Mouse (Mus musculus) intestine, embryonic 14.5 days (tissue): Measurements from ENCODE around the gene Pax3. TPM values are rescaled to one million over a fixed set of nuclear protein-coding genes. Genes with fewer than 3 reads are reported as not detected.

Source experiments
- ATAC-seq: fragments of 200-750 bp; cut with Nextera tagmentation; replicated peaks from 2 replicates; pipeline ENCODE4 v1.8.0; 2017; ENCODE audit warnings: low read depth, moderate number of reproducible peaks, moderate TSS enrichment, moderate library complexity; ENCODE audit not compliant: low FRiP score, low TSS enrichment
- DNase-seq: peaks from one replicate; pipeline ENCODE4 v3.0.0-alpha.2; 2018; ENCODE audit warnings: low spot score
- H3K27ac ChIP-seq: fragments of 300-500 bp; sonication (generic); 2 replicates; pipeline ENCODE4 v1.5.1; 2014; ENCODE audit warnings: low read depth, mild to moderate bottlenecking, control low read depth
- H3K27me3 ChIP-seq: fragments of 300-500 bp; sonication (generic); replicated peaks from 2 replicates; pipeline ENCODE4 v1.6.1; 2014; ENCODE audit warnings: low read length, control low read depth; ENCODE audit not compliant: control insufficient read depth, insufficient read depth
- H3K36me3 ChIP-seq: fragments of 300-500 bp; sonication (generic); 2 replicates; pipeline ENCODE4 v1.6.1; 2014; ENCODE audit warnings: low read length, control low read depth; ENCODE audit not compliant: control insufficient read depth, insufficient read depth
- H3K4me1 ChIP-seq: fragments of 300-500 bp; sonication (generic); replicated peaks from 2 replicates; pipeline ENCODE4 v1.6.1; 2014; ENCODE audit warnings: low read length, control low read depth, mixed read lengths; ENCODE audit not compliant: control insufficient read depth, insufficient read depth
- H3K4me2 ChIP-seq: fragments of 300-500 bp; sonication (generic); 2 replicates; pipeline ENCODE4 v1.6.1; 2014; ENCODE audit warnings: low read length
- H3K4me3 ChIP-seq: fragments of 300-500 bp; sonication (generic); 2 replicates; pipeline ENCODE4 v1.5.1; 2014; ENCODE audit warnings: low read depth, low read length, control low read depth, mixed read lengths
- H3K9ac ChIP-seq: fragments of 300-500 bp; sonication (generic); 2 replicates; pipeline ENCODE4 v1.6.1; 2014; ENCODE audit warnings: mild to moderate bottlenecking, low read length
- H3K9me3 ChIP-seq: fragments of 300-500 bp; sonication (generic); 2 replicates; pipeline ENCODE4 v1.6.1; 2016; ENCODE audit warnings: low read length, control low read depth; ENCODE audit not compliant: control insufficient read depth
- WGBS: fragments of 180-500 bp; shearing (Covaris S2); extraction: QIAGEN DNeasy Blood & Tissue Kit; methylation state at CpG from one replicate; pipeline ENCODE4 v1.1.7; 2014; 5-methylcytosine and 5-hydroxymethylcytosine counted together
- polyA plus RNA-seq: library from polyadenylated mRNA; unstranded; fragments of >200 nt; fragmentation: Nextera tagmentation; extraction: Ambion mirVana; gene quantifications from 2 replicates; pipeline ENCODE4 v1.2.1, GENCODE M21; 2014

Gene Pax3
- polyA plus RNA-seq, 1 experiment from 2014 or later, result not detected

GRCm38 (mm10) chr1:78110311-78110710, 86.6 kb downstream of the Pax3 start:
- no peaks in the 10 kb centered on the region for H3K36me3 ChIP-seq
- no peak overlapping the region for H3K27ac ChIP-seq
- H3K27me3 ChIP-seq, result no peaks in the 10 kb centered on the region
- H3K9me3 ChIP-seq, result no peaks in the 10 kb centered on the region
- H3K9ac ChIP-seq, result no peak overlapping the region
- 18% methylated on average over 6 of the region's 6 CpGs for WGBS
- H3K4me3 ChIP-seq, result no peak overlapping the region
- ATAC-seq (no peak), DNase-seq (no peak)
- no peak overlapping the region for H3K4me2 ChIP-seq
- no peaks in the 10 kb centered on the region for H3K4me1 ChIP-seq

GRCm38 (mm10) chr1:78103511-78103910, 93.4 kb downstream of the Pax3 start:
- no peak for DNase-seq
- H3K36me3 ChIP-seq, result no peaks in the 10 kb centered on the region
- no peak overlapping the region for H3K27ac ChIP-seq
- H3K27me3 ChIP-seq, result 0 out of 2 replicates have a peak, but pooled peaks cover under 1% of the 10 kb centered on the region
- no peak overlapping the region for H3K9ac ChIP-seq
- no peaks in the 10 kb centered on the region for H3K9me3 ChIP-seq
- H3K4me1 ChIP-seq, result no peaks in the 10 kb centered on the region
- WGBS, result 59% methylated on average over 7 of the region's 7 CpGs
- no peak for ATAC-seq
- H3K4me3 ChIP-seq, result no peak overlapping the region
- no peak overlapping the region for H3K4me2 ChIP-seq

- DNase-seq (no peak), ATAC-seq (no peak)
- no peak overlapping the region for H3K9ac ChIP-seq
- H3K4me3 ChIP-seq, result no peak overlapping the region
- WGBS, result 80% methylated on average over 4 of the region's 4 CpGs
- H3K9me3 ChIP-seq, result no peaks in the 10 kb centered on the region
- no peaks in the 10 kb centered on the region for H3K4me1 ChIP-seq
- no peaks in the 10 kb centered on the region for H3K36me3 ChIP-seq
- H3K4me2 ChIP-seq, result no peak overlapping the region
- H3K27ac ChIP-seq, result no peak overlapping the region
- 0 out of 2 replicates have a peak, but pooled peaks cover 2% of the 10 kb centered on the region for H3K27me3 ChIP-seq
These were observed 103.3 kb downstream of the Pax3 start for GRCm38 (mm10) chr1:78093619-78094018.

- no peak for ATAC-seq
- Histone ChIP-seq H3K36me3 (no peaks in the 10 kb centered on the region), H3K27ac (no peak overlapping the region), H3K27me3 (no peaks in the 10 kb centered on the region), H3K9ac (no peak overlapping the region), H3K4me2 (no peak overlapping the region), H3K9me3 (no peaks in the 10 kb centered on the region), H3K4me1 (no peaks in the 10 kb centered on the region), H3K4me3 (no peak overlapping the region)
- DNase-seq, result no peak
- 81% methylated on average over 2 of the region's 2 CpGs for WGBS
These were observed 108.3 kb downstream of the Pax3 start for GRCm38 (mm10) chr1:78088646-78089045.

GRCm38 (mm10) chr1:78081761-78082160, 115.2 kb downstream of the Pax3 start:
- H3K4me3 ChIP-seq, result no peak overlapping the region
- peak overlapping the region; percentile 2; the same call in 1 of the 2 replicates for H3K4me2 ChIP-seq
- no peaks in the 10 kb centered on the region for H3K36me3 ChIP-seq

GRCm38 (mm10) chr1:78060850-78061249, 136.1 kb downstream of the Pax3 start:
- ATAC-seq, result no peak
- no peaks in the 10 kb centered on the region for H3K4me1 ChIP-seq
- H3K4me3 ChIP-seq, result no peak overlapping the region
- 60% methylated on average over 5 of the region's 5 CpGs for WGBS
- H3K36me3 ChIP-seq, result no peaks in the 10 kb centered on the region
- no peaks in the 10 kb centered on the region for H3K9me3 ChIP-seq
- H3K9ac ChIP-seq, result no peak overlapping the region
- no peak overlapping the region for H3K4me2 ChIP-seq
- no peak overlapping the region for H3K27ac ChIP-seq
- H3K27me3 ChIP-seq, result no peaks in the 10 kb centered on the region
- no peak for DNase-seq

More at GRCm38 (mm10) chr1:78081761-78082160, 115.2 kb downstream of the Pax3 start:
- H3K27ac ChIP-seq, result no peak overlapping the region
- H3K27me3 ChIP-seq, result peaks cover 3% of the 10 kb centered on the region; the same call in 1 of the 2 replicates
- whole genome bisulfite sequencing, result 49% methylated on average over 18 of the region's 18 CpGs
- H3K9me3 ChIP-seq, result no peaks in the 10 kb centered on the region
- H3K4me1 ChIP-seq, result no peaks in the 10 kb centered on the region
- ATAC-seq, result no peak
- DNase-seq, result no peak
- no peak overlapping the region for H3K9ac ChIP-seq

GRCm38 (mm10) chr1:78057939-78058338, 139.0 kb downstream of the Pax3 start:
- H3K36me3 ChIP-seq, result no peaks in the 10 kb centered on the region
- H3K9ac ChIP-seq, result no peak overlapping the region
- DNase-seq (no peak), ATAC-seq (no peak)
- H3K4me2 ChIP-seq, result no peak overlapping the region
- H3K4me3 ChIP-seq, result no peak overlapping the region
- H3K27me3 ChIP-seq, result no peaks in the 10 kb centered on the region
- H3K9me3 ChIP-seq, result no peaks in the 10 kb centered on the region
- WGBS, result 62% methylated on average over 4 of the region's 4 CpGs
- H3K4me1 ChIP-seq, result no peaks in the 10 kb centered on the region
- no peak overlapping the region for H3K27ac ChIP-seq

- Histone ChIP-seq H3K4me2 (no peak overlapping the region), H3K27me3 (no peaks in the 10 kb centered on the region), H3K27ac (no peak overlapping the region), H3K9ac (no peak overlapping the region), H3K9me3 (no peaks in the 10 kb centered on the region), H3K36me3 (no peaks in the 10 kb centered on the region), H3K4me3 (no peak overlapping the region), H3K4me1 (no peaks in the 10 kb centered on the region)
- 78% methylated on average over 6 of the region's 6 CpGs for WGBS
- no peak for ATAC-seq
- no peak for DNase-seq
These were observed 143.3 kb downstream of the Pax3 start for GRCm38 (mm10) chr1:78053677-78054076.
